Mouse (Mus musculus) limb, embryonic 10.5 days (tissue): ENCODE results near the gene Olfr722. TPM values are rescaled to one million over a fixed set of nuclear protein-coding genes. Genes with fewer than 3 reads are reported as not detected.
"Not testable (repeated sequence)": the region's sequence is repeated elsewhere in the genome, so short reads cannot be mapped to it uniquely, and the experiment has no call there.

Experiments
- DNase-seq: peaks from one replicate; pipeline ENCODE4 v3.0.0-alpha.2; 2017; ENCODE audit warnings: low spot score
- H3K27ac ChIP-seq: fragments of 300-500 bp; sonication (generic); 2 replicates; pipeline ENCODE4 v1.5.1; 2016; ENCODE audit warnings: mild to moderate bottlenecking
- H3K27me3 ChIP-seq: fragments of 300-500 bp; sonication (generic); 2 replicates; pipeline ENCODE4 v1.6.1; 2016; ENCODE audit warnings: low read depth, mild to moderate bottlenecking; ENCODE audit not compliant: poor library complexity, severe bottlenecking
- H3K36me3 ChIP-seq: fragments of 300-500 bp; sonication (generic); 2 replicates; pipeline ENCODE4 v1.6.1; 2016; ENCODE audit warnings: mild to moderate bottlenecking, moderate library complexity
- H3K4me1 ChIP-seq: fragments of 300-500 bp; sonication (generic); 2 replicates; pipeline ENCODE4 v1.6.1; 2016
- H3K4me3 ChIP-seq: fragments of 300-500 bp; sonication (generic); 2 replicates; pipeline ENCODE4 v1.5.1; 2016; ENCODE audit warnings: mild to moderate bottlenecking, moderate library complexity
- H3K9me3 ChIP-seq: fragments of 300-500 bp; sonication (generic); replicated peaks from 2 replicates; pipeline ENCODE4 v1.6.1; 2016; ENCODE audit warnings: mild to moderate bottlenecking
- polyA plus RNA-seq: library from polyadenylated mRNA; unstranded; fragments of >200 nt; fragmentation: Nextera tagmentation; extraction: Ambion mirVana; gene quantifications from 2 replicates; pipeline ENCODE4 v1.2.1, GENCODE M21; 2016

Olfr722 gene
- not detected in 2 replicates for polyA plus RNA-seq

DNA sequence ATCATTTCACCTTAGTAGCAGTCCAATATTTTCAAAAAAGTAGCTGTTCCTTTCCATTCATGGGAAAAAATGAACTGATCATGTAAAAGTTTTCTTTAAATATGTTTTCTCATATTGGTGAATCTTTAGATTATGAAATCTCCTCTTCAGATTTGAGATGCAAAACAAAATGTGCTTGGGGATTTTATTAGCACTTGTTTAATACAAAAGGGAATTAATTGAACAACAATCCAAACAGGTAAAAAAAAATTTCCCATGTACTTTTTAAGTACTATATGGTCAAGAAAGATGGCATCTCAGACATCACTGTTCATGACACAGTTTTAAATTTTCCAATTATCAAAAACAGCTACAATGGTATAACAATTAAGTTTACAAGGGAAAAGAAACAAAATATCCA lies at the start of gene Olfr722:
Gene Olfr722, minus strand, starts transcription at position 101 of the 400 bp plus-strand sequence.
- Histone ChIP-seq H3K27ac (no peak within 1 kb of the TSS), H3K27me3 (no peaks in the 10 kb centered on the region), H3K4me1 (no peaks in the 10 kb centered on the region), H3K36me3 (no peaks in the 10 kb centered on the region), H3K4me3 (no peak within 1 kb of the TSS), H3K9me3 (no peaks in the 10 kb centered on the region)
- no peak for DNase-seq

DNA sequence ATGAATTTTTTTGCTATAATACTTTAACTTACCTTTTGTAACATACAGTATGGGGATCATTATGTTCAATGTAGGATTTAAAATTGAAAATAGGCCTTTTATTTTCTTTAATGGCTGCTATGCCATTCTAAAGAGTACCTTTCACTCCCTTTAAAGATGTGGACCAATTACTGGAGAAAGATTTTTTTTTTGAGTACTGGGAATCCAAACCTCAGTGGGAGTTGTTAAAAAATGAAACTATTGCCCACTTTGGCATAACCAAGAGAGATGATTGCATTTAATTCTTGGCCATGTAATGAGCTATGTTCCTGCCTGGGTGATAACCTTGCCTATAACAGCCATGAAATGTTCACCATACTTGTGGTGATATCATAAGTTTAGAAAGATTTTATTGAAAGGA lies 29.9 kb upstream of the Olfr722 start, which contains the start of gene Olfr723:
Gene Olfr723, minus strand, starts transcription at position 101 of the 400 bp plus-strand sequence.
- not testable (repeated sequence) for DNase-seq, H3K27ac ChIP-seq, H3K27me3 ChIP-seq, H3K4me3 ChIP-seq, H3K4me1 ChIP-seq, H3K9me3 ChIP-seq, H3K36me3 ChIP-seq

DNA sequence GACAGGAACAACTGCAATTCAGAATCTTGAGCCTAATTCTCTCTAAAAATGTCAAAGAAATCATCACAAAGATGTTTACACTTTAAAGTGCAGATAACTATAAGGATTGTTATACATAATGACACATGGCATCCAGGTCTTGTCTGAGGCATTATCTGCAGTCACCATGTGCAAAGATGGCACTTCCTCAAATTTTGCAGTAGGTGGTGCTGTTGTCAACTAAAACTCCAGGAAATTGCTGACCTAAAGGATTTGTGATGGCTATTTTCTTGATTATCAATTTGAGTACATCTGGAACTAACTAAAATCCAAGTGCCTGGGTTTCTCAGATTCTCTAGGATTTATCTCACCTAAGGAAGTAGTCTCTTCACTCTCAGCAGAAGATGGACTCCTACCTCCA lies 41.4 kb downstream of the Olfr722 start:
- no peak overlapping the region for H3K27ac ChIP-seq
- DNase-seq, result no peak
- H3K36me3 ChIP-seq, result no peaks in the 10 kb centered on the region

More for the DNA sequence above, 41.4 kb downstream of the Olfr722 start:
- no peaks in the 10 kb centered on the region for H3K27me3 ChIP-seq
- H3K9me3 ChIP-seq, result no peaks in the 10 kb centered on the region
- no peak overlapping the region for H3K4me3 ChIP-seq
- no peaks in the 10 kb centered on the region for H3K4me1 ChIP-seq

Other genes starting within 250 kb of the Olfr722 start
- 4.8 and 6.1 TPM in 2 replicates for gene Armh4, start 118.6 kb downstream of the Olfr722 start, polyA plus RNA-seq
- not detected in 2 replicates for gene Olfr723, start 29.8 kb upstream of the Olfr722 start, polyA plus RNA-seq
- not detected in 2 replicates for gene Olfr724, start 61.3 kb upstream of the Olfr722 start, polyA plus RNA-seq
- not detected in 2 replicates for gene Olfr725, start 138.4 kb upstream of the Olfr722 start, polyA plus RNA-seq
- not detected in 2 replicates for gene Olfr726, start 189.0 kb upstream of the Olfr722 start, polyA plus RNA-seq
- gene Olfr727, start 221.2 kb upstream of the Olfr722 start, polyA plus RNA-seq, result not detected in 2 replicates
- gene Olfr728, start 240.7 kb upstream of the Olfr722 start, polyA plus RNA-seq, result not detected in 2 replicates